Mouse (Mus musculus) liver, embryonic 16.5 days (tissue): Measurements from ENCODE around the gene Gm4778. TPM values are rescaled to one million over a fixed set of nuclear protein-coding genes. Genes with fewer than 3 reads are reported as not detected.
"Not testable (repeated sequence)": the region's sequence is repeated elsewhere in the genome, so short reads cannot be mapped to it uniquely, and the experiment has no call there.

Experiments used
- ATAC-seq: fragments of 200-750 bp; cut with Nextera tagmentation; 2 replicates; pipeline ENCODE4 v1.8.0; 2017; ENCODE audit warnings: low read depth, mild to moderate bottlenecking, moderate number of reproducible peaks, moderate library complexity
- H3K27ac ChIP-seq: fragments of 300-500 bp; sonication (generic); 2 replicates; pipeline ENCODE4 v1.5.1; 2014; ENCODE audit warnings: mild to moderate bottlenecking, low read length
- H3K27me3 ChIP-seq: fragments of 300-500 bp; sonication (generic); 2 replicates; pipeline ENCODE4 v1.6.1; 2014; ENCODE audit warnings: low read depth, low read length, mixed read lengths; ENCODE audit not compliant: control insufficient read depth, insufficient read depth
- H3K36me3 ChIP-seq: fragments of 300-500 bp; sonication (generic); 2 replicates; pipeline ENCODE4 v1.6.1; 2014; ENCODE audit warnings: mild to moderate bottlenecking; ENCODE audit not compliant: control insufficient read depth, insufficient read depth
- H3K4me1 ChIP-seq: fragments of 300-500 bp; sonication (generic); 2 replicates; pipeline ENCODE4 v1.6.1; 2014; ENCODE audit warnings: low read depth, low read length, mixed read lengths; ENCODE audit not compliant: control insufficient read depth
- H3K4me2 ChIP-seq: fragments of 300-500 bp; sonication (generic); 2 replicates; pipeline ENCODE4 v1.6.1; 2014; ENCODE audit warnings: low read depth, low read length, mixed read lengths
- H3K4me3 ChIP-seq: fragments of 300-500 bp; sonication (generic); 2 replicates; pipeline ENCODE4 v1.5.1; 2014; ENCODE audit warnings: low read depth, mild to moderate bottlenecking, low read length
- H3K9ac ChIP-seq: fragments of 300-500 bp; sonication (generic); 2 replicates; pipeline ENCODE4 v1.6.1; 2014; ENCODE audit warnings: low read depth, low read length
- H3K9me3 ChIP-seq: fragments of 300-500 bp; sonication (generic); replicated peaks from 2 replicates; pipeline ENCODE4 v1.6.1; 2016; ENCODE audit warnings: low read length; ENCODE audit not compliant: control insufficient read depth
- WGBS: fragments of 180-500 bp; shearing (Covaris S2); extraction: QIAGEN DNeasy Blood & Tissue Kit; methylation state at CpG from one replicate; pipeline ENCODE4 v1.1.7; 2014; ENCODE audit not compliant: insufficient replicate concordance; 5-methylcytosine and 5-hydroxymethylcytosine counted together
- polyA plus RNA-seq: library from polyadenylated mRNA; unstranded; fragments of >200 nt; fragmentation: Nextera tagmentation; extraction: Ambion mirVana; gene quantifications from 2 replicates; pipeline ENCODE4 v1.2.1, GENCODE M21; 2015

Gene Gm4778
- polyA plus RNA-seq, result not detected in 2 replicates

GRCm38 (mm10) chr3:94263736-94264135, at the start of gene Gm4778:
Gene Gm4778 (plus strand): TSS chr3:94264036.
- H3K9me3 ChIP-seq, H3K27ac ChIP-seq, H3K4me3 ChIP-seq, H3K9ac ChIP-seq, H3K4me2 ChIP-seq, H3K27me3 ChIP-seq, H3K4me1 ChIP-seq, ATAC-seq, H3K36me3 ChIP-seq: not testable (repeated sequence)
- WGBS, result 50% methylated on average over 1 of the region's 1 CpGs

DNA sequence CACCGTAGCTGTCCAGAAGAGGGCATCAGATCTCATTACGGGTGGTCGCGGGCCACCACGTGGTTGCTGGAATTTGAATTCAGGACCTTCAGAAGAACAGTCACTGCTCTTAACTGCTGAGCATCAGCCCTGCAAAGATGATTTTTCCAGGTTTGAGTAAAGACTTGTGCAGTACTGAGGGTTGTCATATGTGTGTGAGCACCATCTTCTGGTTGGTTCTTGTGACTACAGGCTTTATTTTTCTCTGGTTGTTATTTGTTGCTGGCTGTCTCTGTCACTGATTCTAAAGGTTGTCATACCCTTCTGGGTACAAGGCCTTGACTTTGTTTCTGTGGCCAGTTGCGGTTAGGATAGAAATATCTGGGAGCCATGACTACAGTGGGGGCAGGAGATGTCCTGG, 3.2 kb upstream of the Gm4778 start:
- ATAC-seq, result no peak
- no peaks in the 10 kb centered on the region for H3K27me3 ChIP-seq

DNA sequence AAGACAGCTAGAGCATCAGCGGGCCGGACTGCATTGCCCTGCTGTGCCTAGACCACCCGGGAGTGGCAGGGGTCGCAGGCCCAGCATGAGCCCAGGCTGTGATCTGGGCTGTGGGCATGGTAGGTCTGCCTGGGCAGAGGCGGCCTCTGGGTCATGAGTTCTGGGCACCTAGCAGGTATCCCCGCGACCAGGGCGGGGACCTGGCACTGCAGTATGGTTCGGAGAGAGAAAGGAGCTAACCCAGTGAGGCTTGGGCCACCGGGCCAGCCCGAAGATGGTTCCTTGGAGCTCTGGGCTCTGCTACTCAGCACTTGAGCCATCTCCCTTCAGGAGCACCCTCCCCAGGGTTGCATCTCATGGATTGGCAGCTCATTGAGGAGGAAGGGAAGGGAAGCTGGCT, 12.2 kb downstream of the Gm4778 start:
- Histone ChIP-seq H3K27me3 (no peaks in the 10 kb centered on the region), H3K4me1 (no peaks in the 10 kb centered on the region), H3K27ac (no peak overlapping the region), H3K36me3 (no peaks in the 10 kb centered on the region), H3K9me3 (no peaks in the 10 kb centered on the region), H3K4me2 (no peak overlapping the region), H3K9ac (no peak overlapping the region), H3K4me3 (no peak overlapping the region)
- 72% methylated on average over 11 of the region's 11 CpGs for WGBS
- ATAC-seq, result no peak

More for the DNA sequence above, 3.2 kb upstream of the Gm4778 start:
- Histone ChIP-seq H3K4me2 (no peak overlapping the region), H3K4me3 (no peak overlapping the region), H3K9ac (no peak overlapping the region), H3K9me3 (no peaks in the 10 kb centered on the region), H3K4me1 (no peaks in the 10 kb centered on the region), H3K36me3 (no peaks in the 10 kb centered on the region), H3K27ac (no peak overlapping the region)
- WGBS, result 41% methylated on average over 6 of the region's 6 CpGs

- Histone ChIP-seq H3K9me3 (no peaks in the 10 kb centered on the region), H3K4me1 (no peaks in the 10 kb centered on the region), H3K36me3 (no peaks in the 10 kb centered on the region), H3K9ac (no peak overlapping the region), H3K27ac (no peak overlapping the region), H3K27me3 (no peaks in the 10 kb centered on the region), H3K4me3 (no peak overlapping the region), H3K4me2 (no peak overlapping the region)
- no peak for ATAC-seq
- 31% methylated on average over 1 of the region's 1 CpGs for WGBS
These were observed 41.6 kb downstream of the Gm4778 start for GRCm38 (mm10) chr3:94305457-94305856.

GRCm38 (mm10) chr3:94306975-94307374, 43.1 kb downstream of the Gm4778 start:
- ATAC-seq, result no peak
- Histone ChIP-seq H3K9ac (no peak overlapping the region), H3K4me3 (no peak overlapping the region), H3K4me2 (no peak overlapping the region), H3K27ac (no peak overlapping the region), H3K27me3 (no peaks in the 10 kb centered on the region), H3K36me3 (no peaks in the 10 kb centered on the region), H3K4me1 (no peaks in the 10 kb centered on the region), H3K9me3 (no peaks in the 10 kb centered on the region)

DNA sequence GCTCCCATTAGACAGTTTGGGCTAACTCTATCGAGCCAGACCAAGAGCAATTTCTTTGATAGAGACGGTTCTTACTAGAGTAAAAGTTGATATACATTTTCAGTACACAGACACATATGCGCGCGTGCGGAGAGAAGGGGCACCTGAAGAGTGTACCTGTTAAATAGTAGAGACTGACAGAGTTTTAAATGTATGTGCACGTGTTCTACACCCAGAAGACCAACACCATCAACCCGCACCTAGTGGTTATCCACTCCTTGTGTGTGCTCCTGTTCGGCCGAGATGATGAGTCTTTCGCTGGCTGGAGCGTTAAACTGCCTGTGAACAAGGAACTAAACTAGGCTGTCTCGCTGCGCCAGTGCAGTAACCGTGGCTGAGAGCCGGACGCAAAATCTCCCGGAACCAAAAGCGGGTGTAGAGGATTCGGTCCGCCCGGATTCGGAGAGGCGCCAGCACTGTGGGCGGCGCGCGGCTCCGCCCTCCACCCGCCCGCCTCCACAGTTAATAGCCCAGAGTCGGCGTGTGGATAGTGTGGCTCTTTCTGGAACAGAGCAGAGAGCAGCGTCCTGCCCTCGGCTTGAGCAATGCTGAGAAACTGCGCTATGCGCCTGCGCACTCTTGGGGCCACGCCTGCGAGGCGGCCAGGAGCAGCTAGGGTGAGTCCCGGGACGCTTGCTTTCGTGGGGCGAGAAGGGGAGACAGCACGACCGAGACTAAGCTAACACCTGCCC, 46.0 kb downstream of the Gm4778 start, which contains the start of gene Them4:
TSS of gene Them4 (plus strand) at position 457 of the 731 bp plus-strand sequence.
- no peaks in the 10 kb centered on the region for H3K27me3 ChIP-seq
- WGBS, result 2% methylated on average over 47 of the region's 47 CpGs
- H3K4me1 ChIP-seq, result no peaks in the 10 kb centered on the region
- H3K36me3 ChIP-seq, result no peaks in the 10 kb centered on the region
- H3K9me3 ChIP-seq, result no peaks in the 10 kb centered on the region
- peak; percentile 99 for ATAC-seq
- H3K4me3 ChIP-seq, result peak within 1 kb of the TSS; percentile 63
- peak within 1 kb of the TSS; percentile 80 for H3K27ac ChIP-seq
- H3K4me2 ChIP-seq, result peak within 1 kb of the TSS; percentile 75
- peak within 1 kb of the TSS; percentile 60 for H3K9ac ChIP-seq

DNA sequence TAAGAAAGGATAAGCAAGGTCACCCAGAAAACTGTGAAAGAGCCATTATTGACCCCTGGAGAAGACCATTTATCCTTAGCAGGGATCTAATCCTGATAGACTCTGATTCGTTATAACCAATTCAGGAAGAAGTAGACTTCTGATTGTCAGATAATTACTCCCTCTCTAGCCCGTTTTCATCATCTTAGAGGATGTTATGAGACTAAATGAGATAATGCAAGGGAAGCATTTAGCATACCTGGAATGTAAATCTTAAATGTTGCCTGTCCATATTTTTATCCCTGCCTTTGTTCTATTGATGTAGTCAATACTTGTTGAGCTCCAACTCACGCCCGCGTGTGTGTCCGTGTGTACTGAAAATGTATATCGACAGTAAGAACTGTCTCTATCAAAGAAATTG, 46.7 kb downstream of the Gm4778 start:
- H3K27me3 ChIP-seq, result no peaks in the 10 kb centered on the region
- H3K9me3 ChIP-seq, result no peaks in the 10 kb centered on the region
- peak overlapping the region; percentile 75 for H3K4me2 ChIP-seq
- peak overlapping the region; percentile 80 for H3K27ac ChIP-seq
- H3K36me3 ChIP-seq, result no peaks in the 10 kb centered on the region
- ATAC-seq, result no peak
- H3K4me1 ChIP-seq, result no peaks in the 10 kb centered on the region
- H3K9ac ChIP-seq, result peak overlapping the region; percentile 60
- H3K4me3 ChIP-seq, result peak overlapping the region; percentile 63
- whole genome bisulfite sequencing, result 42% methylated on average over 7 of the region's 7 CpGs

GRCm38 (mm10) chr3:94310911-94311310, 47.1 kb downstream of the Gm4778 start:
- Histone ChIP-seq H3K4me3 (peak overlapping the region; percentile 63), H3K9ac (no peak overlapping the region), H3K4me2 (peak overlapping the region; percentile 75), H3K4me1 (no peaks in the 10 kb centered on the region), H3K27ac (no peak overlapping the region), H3K9me3 (no peaks in the 10 kb centered on the region), H3K36me3 (no peaks in the 10 kb centered on the region), H3K27me3 (no peaks in the 10 kb centered on the region)
- no peak for ATAC-seq
- 64% methylated on average over 6 of the region's 6 CpGs for WGBS

DNA sequence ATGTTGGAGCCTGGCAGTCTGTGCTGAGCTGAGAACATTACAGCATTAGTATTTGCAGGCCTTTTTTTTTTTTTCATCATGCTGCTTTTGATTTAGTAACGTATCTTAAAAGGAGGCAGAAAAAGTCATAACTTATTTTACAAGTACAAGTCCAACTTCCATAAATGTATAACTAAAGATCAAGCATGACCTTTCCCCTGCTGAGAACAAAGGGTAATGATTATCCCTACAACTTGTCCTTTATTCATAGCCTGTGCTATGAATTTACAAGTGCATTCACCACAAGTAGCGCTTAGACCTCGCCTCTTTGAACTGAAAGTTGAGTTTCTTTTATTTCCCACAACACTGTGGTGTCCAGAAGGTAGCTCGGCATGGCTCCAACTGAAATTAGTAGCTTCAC, 47.5 kb downstream of the Gm4778 start:
- Histone ChIP-seq H3K36me3 (no peaks in the 10 kb centered on the region), H3K4me2 (peak overlapping the region; percentile 75; the same call in 1 of the 2 replicates), H3K27me3 (no peaks in the 10 kb centered on the region), H3K9me3 (no peaks in the 10 kb centered on the region), H3K27ac (no peak overlapping the region), H3K4me3 (no peak overlapping the region), H3K4me1 (no peaks in the 10 kb centered on the region), H3K9ac (no peak overlapping the region)
- WGBS, result 67% methylated on average over 4 of the region's 4 CpGs
- ATAC-seq, result no peak
